Mouse (Mus musculus) kidney, adult 2 months (tissue): ENCODE measurements at regions not wholly inside any gene's neighbourhood (a gene's known extent, or its start where the extent isn't known, plus 50 kb on each side); places are given as distances from the start of the nearest gene placed in this dataset.

Experiments
- DNase-seq: peaks from one replicate; pipeline ENCODE4 v3.0.0; 2021
- H3K27ac ChIP-seq: fragments of 200-500 bp; 2 replicates; pipeline ENCODE4 v1.5.1; 2012; ENCODE audit warnings: low read depth, low read length, control low read depth, inconsistent platforms; ENCODE audit not compliant: insufficient read depth
- H3K27me3 ChIP-seq: fragments of 200-500 bp; replicated peaks from 2 replicates; pipeline ENCODE4 v1.6.1; 2012; ENCODE audit warnings: mild to moderate bottlenecking, moderate library complexity, low read length, inconsistent platforms; ENCODE audit not compliant: control insufficient read depth, insufficient read depth
- H3K36me3 ChIP-seq: fragments of 200-500 bp; 2 replicates; pipeline ENCODE4 v1.6.1; 2012; ENCODE audit warnings: mild to moderate bottlenecking, moderate library complexity, low read length, inconsistent platforms; ENCODE audit not compliant: control insufficient read depth, insufficient read depth
- H3K4me1 ChIP-seq: fragments of 200-500 bp; 2 replicates; pipeline ENCODE4 v1.6.1; 2011; ENCODE audit warnings: low read length; ENCODE audit not compliant: control insufficient read depth, insufficient read depth
- H3K4me3 ChIP-seq: fragments of 200-500 bp; 2 replicates; pipeline ENCODE4 v1.5.1; 2011; ENCODE audit warnings: mild to moderate bottlenecking, low read depth, low read length, control low read depth; ENCODE audit not compliant: insufficient read depth
- CTCF ChIP-seq: fragments of 200-500 bp; conservative IDR thresholded peaks from 2 replicates; pipeline ENCODE4 v1.5.1; 2011; ENCODE audit warnings: low read depth, mild to moderate bottlenecking, control low read depth, low read length, moderate library complexity, mixed read lengths; ENCODE audit not compliant: insufficient read depth, insufficient read length
- POLR2A ChIP-seq: fragments of 200-500 bp; IDR thresholded peaks from one replicate; pipeline ENCODE4 v1.6.1; 2011; ENCODE audit warnings: low read depth, low read length, control low read depth
- WGBS: fragments of 180-500 bp; shearing (Covaris S2); methylation state at CpG from one replicate; pipeline ENCODE4 v1.1.7; 2018; 5-methylcytosine and 5-hydroxymethylcytosine counted together

DNA sequence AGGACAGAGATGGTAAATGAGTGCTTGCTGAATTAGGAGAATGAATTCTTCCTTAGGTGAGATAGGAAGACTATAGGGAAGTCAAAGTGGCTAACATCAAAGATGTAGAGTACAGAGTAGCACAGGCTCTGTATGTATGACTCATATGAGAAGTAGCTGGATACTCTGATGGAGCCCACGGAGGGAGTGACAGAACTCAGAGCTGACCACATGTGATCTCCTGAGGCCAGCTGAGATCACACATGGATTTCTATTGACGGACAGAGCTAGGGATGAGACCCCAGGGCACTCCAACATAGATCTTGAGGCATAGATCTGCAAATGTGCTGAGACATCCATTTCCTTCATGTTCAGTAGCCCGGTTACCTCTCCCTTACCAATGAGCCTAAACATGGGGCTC lies 66.0 kb downstream of the Cops8 start:
- TF ChIP-seq POLR2A: no peak
- no peak for TF ChIP-seq CTCF
- no peaks in the 10 kb centered on the region for H3K36me3 ChIP-seq
- no peaks in the 10 kb centered on the region for H3K4me1 ChIP-seq
- H3K27ac ChIP-seq: no peak overlapping the region
- no peak for DNase-seq
- 88% methylated on average over 3 of the region's 3 CpGs for WGBS
- H3K4me3 ChIP-seq: no peak overlapping the region
- no peaks in the 10 kb centered on the region for H3K27me3 ChIP-seq

DNA sequence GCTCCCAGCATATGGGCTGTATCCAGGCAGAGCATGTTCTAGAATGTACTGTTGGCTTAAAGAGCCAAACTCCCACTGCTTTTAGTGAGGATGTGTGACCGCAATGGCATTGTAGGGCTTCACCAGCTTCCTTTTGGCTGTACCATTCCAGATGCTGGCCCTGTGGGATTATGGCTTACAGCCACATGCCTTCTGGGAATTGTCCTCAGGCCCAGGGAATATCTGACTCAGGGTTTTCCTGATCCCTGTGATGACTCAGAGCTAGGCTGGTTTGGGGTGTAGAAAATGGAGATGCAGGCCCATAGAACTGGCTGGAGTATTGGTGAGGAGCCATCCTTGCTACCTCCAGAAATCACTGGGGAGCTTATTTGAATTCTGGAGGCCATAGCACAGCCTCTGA lies 66.5 kb downstream of the Cops8 start:
- no peaks in the 10 kb centered on the region for H3K36me3 ChIP-seq
- H3K27me3 ChIP-seq: no peaks in the 10 kb centered on the region
- no peak for TF ChIP-seq POLR2A
- no peak for TF ChIP-seq CTCF
- no peak overlapping the region for H3K4me3 ChIP-seq
- DNase-seq: no peak
- no peak overlapping the region for H3K27ac ChIP-seq
- 91% methylated on average over 1 of the region's 1 CpGs for WGBS
- H3K4me1 ChIP-seq: no peaks in the 10 kb centered on the region

DNA sequence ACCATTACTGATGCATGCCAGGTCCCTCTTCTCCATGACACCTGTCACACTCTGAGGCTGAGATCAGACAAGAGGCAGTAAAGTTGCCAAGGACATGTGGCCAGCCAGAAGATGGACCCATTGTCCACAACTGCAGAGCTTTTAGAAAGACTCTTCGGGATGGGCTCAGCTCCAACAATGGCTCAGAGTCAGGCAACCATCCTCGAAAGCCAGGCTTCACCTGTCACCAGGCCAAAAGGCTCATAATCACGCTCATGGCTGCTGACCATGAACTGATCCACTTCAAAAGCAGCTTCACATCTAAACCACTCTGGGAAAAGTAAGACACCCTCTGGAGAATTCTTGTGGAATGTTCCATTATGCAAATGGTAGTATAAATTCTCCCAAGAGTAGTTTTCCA lies 67.6 kb downstream of the Cops8 start:
- DNase-seq: no peak
- Histone ChIP-seq H3K4me3 (no peak overlapping the region), H3K36me3 (no peaks in the 10 kb centered on the region), H3K4me1 (no peaks in the 10 kb centered on the region), H3K27me3 (no peaks in the 10 kb centered on the region), H3K27ac (no peak overlapping the region)
- TF ChIP-seq CTCF (no peak), POLR2A (no peak)
- WGBS: 78% methylated on average over 3 of the region's 3 CpGs

DNA sequence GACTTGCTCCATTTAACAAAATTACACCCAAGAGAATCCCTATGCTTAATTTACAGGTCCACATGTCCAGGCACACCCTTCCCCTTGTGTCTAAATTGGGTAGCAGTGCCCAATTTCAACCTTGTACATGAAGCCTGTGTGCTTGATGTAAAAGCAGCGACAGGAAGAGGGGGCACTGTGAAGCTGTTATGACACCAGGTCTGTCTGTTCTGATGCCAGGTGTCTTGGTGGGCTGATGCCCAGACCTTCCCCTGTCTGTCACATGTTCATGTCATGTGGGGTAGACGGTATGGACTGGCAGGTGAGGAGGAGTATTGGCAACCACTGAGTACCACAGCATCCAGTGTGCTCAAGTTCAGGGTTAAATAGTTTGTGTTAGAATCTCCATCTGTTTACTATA lies 71.0 kb downstream of the Cops8 start:
- DNase-seq: no peak
- TF ChIP-seq POLR2A (no peak), CTCF (no peak)
- Histone ChIP-seq H3K36me3 (no peaks in the 10 kb centered on the region), H3K27ac (no peak overlapping the region), H3K27me3 (no peaks in the 10 kb centered on the region), H3K4me3 (no peak overlapping the region), H3K4me1 (0 out of 2 replicates have a peak, but pooled peaks cover 2% of the 10 kb centered on the region)
- 63% methylated on average over 2 of the region's 2 CpGs for WGBS

DNA sequence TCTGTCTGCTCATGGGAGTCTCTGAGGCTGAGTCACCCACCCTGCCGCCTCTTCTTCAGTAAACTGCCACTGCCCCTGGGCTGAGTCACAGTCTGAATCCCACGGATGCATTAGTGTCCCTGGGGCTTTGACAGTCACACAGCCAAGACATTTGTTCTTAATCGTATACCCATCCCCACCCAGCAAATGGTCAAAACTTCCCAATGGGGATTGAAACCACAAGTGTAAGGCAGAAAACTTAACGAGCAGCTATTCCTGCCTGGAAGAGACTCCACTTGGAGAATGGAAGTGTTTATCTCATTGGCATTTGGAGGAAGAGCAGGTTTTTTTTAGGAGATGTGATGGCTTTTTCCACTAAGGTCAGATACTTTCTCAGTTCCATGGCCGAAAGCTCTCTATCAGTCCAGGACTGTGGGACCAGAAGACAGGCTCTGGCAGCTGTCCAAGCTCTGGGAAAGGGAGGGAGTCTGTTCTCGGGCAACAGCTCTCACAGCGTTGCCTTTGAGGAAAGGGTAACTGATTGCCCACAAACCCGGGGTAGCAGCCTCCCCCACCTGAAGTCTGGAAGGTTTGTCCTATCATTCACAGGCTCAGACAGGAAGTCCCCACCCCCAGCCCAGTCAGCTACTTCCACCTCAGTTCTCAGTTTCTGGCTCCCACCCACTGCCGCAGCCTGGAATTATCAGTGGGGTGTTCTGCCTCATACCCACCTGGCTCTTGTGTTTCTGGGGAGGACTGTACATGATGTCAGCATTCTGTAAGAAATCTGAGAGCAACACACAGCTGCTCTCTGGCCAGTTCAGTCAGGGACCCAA lies 73.6 kb downstream of the Cops8 start:
- Histone ChIP-seq H3K4me3 (no peak overlapping the region), H3K27me3 (no peaks in the 10 kb centered on the region), H3K27ac (no peak overlapping the region), H3K4me1 (0 out of 2 replicates have a peak, but pooled peaks cover 2% of the 10 kb centered on the region), H3K36me3 (no peaks in the 10 kb centered on the region)
- DNase-seq: peak; percentile 50
- TF ChIP-seq POLR2A: no peak
- TF ChIP-seq CTCF: no peak
- WGBS: 23% methylated on average over 9 of the region's 9 CpGs

DNA sequence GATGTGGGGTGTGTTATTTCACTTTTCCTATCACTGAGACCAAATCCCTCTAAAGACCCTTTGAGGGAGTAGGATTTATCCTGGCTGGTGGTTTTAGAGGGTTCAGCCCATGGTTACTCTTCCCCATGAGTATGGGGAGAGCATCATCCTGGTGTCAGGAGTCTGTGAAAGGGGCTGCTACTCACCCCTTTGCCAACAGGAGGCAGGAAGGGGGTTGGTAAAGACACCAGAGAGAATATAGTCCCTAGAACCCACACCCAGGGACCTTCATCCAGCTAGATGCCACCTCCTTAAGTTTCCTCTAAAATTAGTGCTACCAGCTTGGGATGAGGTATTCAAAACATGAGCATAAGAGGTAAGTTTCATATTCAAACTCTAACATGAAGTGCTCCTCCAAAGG lies 74.4 kb downstream of the Cops8 start:
- Histone ChIP-seq H3K4me3 (no peak overlapping the region), H3K36me3 (no peaks in the 10 kb centered on the region), H3K4me1 (0 out of 2 replicates have a peak, but pooled peaks cover 2% of the 10 kb centered on the region), H3K27ac (no peak overlapping the region), H3K27me3 (no peaks in the 10 kb centered on the region)
- TF ChIP-seq POLR2A (no peak), CTCF (no peak)
- no peak for DNase-seq

DNA sequence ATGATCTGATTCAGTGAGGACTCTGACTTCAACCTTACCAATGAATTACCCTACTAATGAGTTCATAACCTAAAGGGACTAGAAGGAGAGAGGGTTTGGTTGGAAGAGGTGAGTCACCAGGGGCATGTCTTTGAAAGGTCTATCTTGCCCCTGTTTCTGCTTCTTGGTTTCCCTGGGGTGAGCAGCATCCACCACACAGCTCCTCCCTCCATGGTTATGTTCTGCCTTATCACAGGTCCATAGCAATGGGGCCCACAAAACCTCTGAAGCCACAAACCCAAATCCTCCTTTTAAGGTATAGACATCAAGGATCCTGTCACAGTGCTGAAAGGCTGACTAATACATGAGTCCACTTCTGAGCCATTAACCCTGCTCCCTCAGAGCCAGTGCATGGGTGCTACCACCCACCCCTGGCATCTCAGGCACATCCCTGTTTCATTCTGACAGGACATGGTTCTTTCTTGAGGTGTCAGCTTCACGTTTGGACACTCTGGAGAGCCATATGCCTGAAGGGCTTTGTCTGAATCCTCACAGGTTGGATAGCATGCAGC lies 74.9 kb downstream of the Cops8 start:
- no peaks in the 10 kb centered on the region for H3K36me3 ChIP-seq
- no peaks in the 10 kb centered on the region for H3K27me3 ChIP-seq
- no peak overlapping the region for H3K27ac ChIP-seq
- no peak overlapping the region for H3K4me3 ChIP-seq
- TF ChIP-seq CTCF: no peak
- TF ChIP-seq POLR2A: no peak
- 65% methylated on average over 1 of the region's 1 CpGs for WGBS
- no peak for DNase-seq
- 0 out of 2 replicates have a peak, but pooled peaks cover 2% of the 10 kb centered on the region for H3K4me1 ChIP-seq
